Mouse (Mus musculus): Measurements from ENCODE around the gene Apobec4. TPM values are rescaled to one million over a fixed set of nuclear protein-coding genes. Genes with fewer than 3 reads are reported as not detected.

The Apobec4 gene
- polyA plus RNA-seq (2017; shearing (Covaris generic)): not detected

DNA sequence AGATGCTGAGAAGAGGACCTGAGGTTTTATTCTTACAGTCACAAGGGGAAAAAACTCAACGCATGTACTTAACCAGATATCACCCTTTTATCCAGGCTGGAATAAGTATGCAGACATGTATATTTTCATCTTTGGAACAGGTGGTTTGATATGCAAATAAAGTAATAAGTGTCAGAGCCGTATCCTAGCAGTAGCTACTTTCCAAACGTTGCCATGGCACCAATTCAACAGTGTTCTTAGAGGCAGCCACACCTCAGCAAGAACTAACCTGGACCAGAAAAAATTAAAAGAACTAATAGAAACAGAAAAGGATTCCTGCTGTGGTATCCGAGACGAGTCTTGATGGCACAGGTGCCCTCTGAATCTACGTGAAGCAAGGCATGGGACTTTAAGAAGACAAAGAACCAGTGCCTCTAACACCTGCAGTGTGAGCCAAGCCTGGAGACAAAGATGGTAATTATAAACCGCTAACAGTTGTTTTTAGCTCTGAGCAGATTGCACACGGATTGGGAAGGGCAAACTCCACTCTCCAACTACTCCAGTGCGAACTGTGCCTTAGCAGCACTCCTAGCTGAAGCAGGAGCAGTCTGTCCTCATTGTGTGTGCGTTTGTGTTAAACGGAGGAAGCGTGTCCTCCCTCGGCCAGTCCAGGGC is at the start of gene Apobec4:
Gene Apobec4, plus strand, starts transcription at position 240 of the 654 bp plus-strand sequence.

DNA sequence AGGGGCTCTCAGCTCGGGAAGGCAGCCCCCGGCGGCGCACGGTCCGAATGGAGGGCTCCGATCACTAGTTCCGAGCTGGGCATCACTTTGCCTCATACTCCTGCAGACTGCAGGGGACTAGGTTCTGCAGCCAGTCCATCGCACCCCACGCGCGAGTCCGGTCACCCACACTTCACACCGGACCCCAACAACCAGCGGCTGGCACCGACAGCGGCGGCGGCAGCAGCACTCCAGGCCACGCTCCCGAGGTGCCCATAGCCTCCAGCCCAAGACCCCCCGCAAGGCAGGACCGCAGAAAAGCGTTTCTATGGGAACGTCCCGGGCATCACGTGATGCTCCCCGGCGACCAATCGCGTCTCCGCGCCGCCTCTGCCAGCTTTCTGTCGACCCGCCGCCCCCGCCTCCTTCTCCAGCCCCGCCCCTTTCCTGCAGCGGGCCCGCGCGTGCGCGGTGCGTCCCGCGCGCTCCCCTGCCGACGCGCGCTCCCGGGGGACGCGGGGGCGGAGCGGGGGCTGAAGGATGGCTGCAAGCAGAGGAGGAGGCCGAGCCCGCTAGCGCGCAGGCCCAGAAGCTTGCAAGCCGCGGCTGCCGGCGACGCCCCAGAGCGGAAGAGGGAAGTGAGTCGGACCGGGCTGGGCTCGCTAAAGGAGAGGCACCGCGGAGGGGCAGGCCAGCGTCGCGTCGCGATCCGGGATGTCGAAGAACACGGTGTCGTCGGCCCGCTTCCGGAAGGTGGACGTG is 15.9 kb downstream of the Apobec4 start, which contains the start of the genes Rgl1 and Arpc5:
Gene Rgl1, minus strand, starts transcription at position 320 of the 741 bp plus-strand sequence.
Gene Arpc5, plus strand, starts transcription at position 511 of the 741 bp plus-strand sequence.

DNA sequence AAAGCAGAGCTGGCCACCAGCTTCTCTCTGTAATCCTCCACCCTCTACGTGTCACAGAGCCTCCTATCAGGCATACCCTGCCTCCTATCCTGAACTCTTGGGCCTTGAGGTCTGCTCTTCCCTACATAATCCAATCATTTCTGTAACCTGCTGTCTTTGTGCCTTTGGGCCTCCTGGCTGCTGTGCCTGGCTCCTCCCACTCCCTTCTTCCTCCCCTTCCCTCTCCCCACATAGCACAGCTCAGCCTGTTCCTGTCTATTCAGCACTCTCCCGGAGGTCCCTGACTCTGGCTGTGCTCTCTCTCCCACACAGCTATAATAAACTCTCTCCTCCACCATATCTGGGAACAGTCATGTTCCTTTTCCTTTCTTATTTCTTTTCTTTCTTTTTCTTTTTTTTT is 49.5 kb downstream of the Apobec4 start, which contains the start of gene Ncf2:
Gene Ncf2, plus strand, starts transcription at position 298 of the 400 bp plus-strand sequence.

Other genes starting within 250 kb of the Apobec4 start
- gene Rgl1, start 15.8 kb downstream of the Apobec4 start, polyA plus RNA-seq (2017; shearing (Covaris generic)): 0.37 TPM
- 503 TPM for gene Arpc5, start 16.0 kb downstream of the Apobec4 start, polyA plus RNA-seq (2017; shearing (Covaris generic))
- gene Ncf2, start 49.6 kb downstream of the Apobec4 start, polyA plus RNA-seq (2017; shearing (Covaris generic)): 0.90 TPM
- gene Smg7, start 152.1 kb downstream of the Apobec4 start, polyA plus RNA-seq (2017; shearing (Covaris generic)): 52.0 TPM
- gene Nmnat2, start 204.4 kb downstream of the Apobec4 start, polyA plus RNA-seq (2017; shearing (Covaris generic)): 0.73 TPM

Measured in naive thymus-derived CD4-positive, alpha-beta T cell, adult 5 months (primary cell).